Mouse (Mus musculus) heart, adult 18-20 months (tissue): ENCODE measurements around the gene Tldc2. TPM values are rescaled to one million over a fixed set of nuclear protein-coding genes. Genes with fewer than 3 reads are reported as not detected.

ENCODE experiments used
- DNase-seq, 2 experiments: peaks; one replicate each; pipeline ENCODE4 v3.0.0; 2021 to 2022; ENCODE audit warnings: mixed read lengths in 1 of 2
- long read RNA-seq, 2 experiments: library from polyadenylated mRNA; stranded (forward); transcript quantifications; one replicate each; pipeline ENCODE4 v2.0.0; 2021
- total RNA-seq, 2 experiments: library from RNA; stranded (reverse); gene quantifications; 2 replicates each; pipeline ENCODE4 v1.2.3; 2021

Tldc2 gene
- not detected for total RNA-seq
- long read RNA-seq, experiment 1 = 0 reads
- long read RNA-seq, experiment 2 = 0 reads

GRCm38 (mm10) chr2:157086796-157087195, at the start of gene Tldc2:
Tldc2 (plus strand) TSS chr2:157087055.
- no peak for DNase-seq

- DNase-seq = no peak
Measured at GRCm38 (mm10) chr2:157037303-157037702, 49.6 kb upstream of the Tldc2 start.

GRCm38 (mm10) chr2:157039900-157040648, 46.8 kb upstream of the Tldc2 start:
- peak in 1 of 2 experiments; percentile 52 for DNase-seq

GRCm38 (mm10) chr2:157040649-157041046, 46.2 kb upstream of the Tldc2 start:
- DNase-seq = no peak

GRCm38 (mm10) chr2:157041421-157041820, 45.4 kb upstream of the Tldc2 start:
- no peak for DNase-seq

- DNase-seq = no peak
Measured at GRCm38 (mm10) chr2:157043556-157043955, 43.3 kb upstream of the Tldc2 start.

GRCm38 (mm10) chr2:157043987-157044386, 42.9 kb upstream of the Tldc2 start:
- DNase-seq = no peak

- no peak for DNase-seq
Measured at GRCm38 (mm10) chr2:157045932-157046331, 40.9 kb upstream of the Tldc2 start.

- no peak for DNase-seq
Measured at GRCm38 (mm10) chr2:157046956-157047355, 39.9 kb upstream of the Tldc2 start.

- peak in 1 of 2 experiments; percentile 23 for DNase-seq
Measured at GRCm38 (mm10) chr2:157048395-157049181, 38.3 kb upstream of the Tldc2 start.

GRCm38 (mm10) chr2:157049831-157050243, 37.0 kb upstream of the Tldc2 start:
- no peak for DNase-seq

- no peak for DNase-seq
Measured at GRCm38 (mm10) chr2:157052448-157052847, 34.4 kb upstream of the Tldc2 start.

GRCm38 (mm10) chr2:157053124-157053523, 33.7 kb upstream of the Tldc2 start:
- no peak for DNase-seq

GRCm38 (mm10) chr2:157053787-157054186, 33.1 kb upstream of the Tldc2 start:
- DNase-seq = no peak

GRCm38 (mm10) chr2:157054297-157054696, 32.6 kb upstream of the Tldc2 start:
- peak in 1 of 2 experiments; percentile 26 for DNase-seq

- DNase-seq = peak; percentile 34 to 52
Measured at GRCm38 (mm10) chr2:157054816-157055215, 32.0 kb upstream of the Tldc2 start.

- no peak for DNase-seq
Measured at GRCm38 (mm10) chr2:157055721-157056120, 31.1 kb upstream of the Tldc2 start.

GRCm38 (mm10) chr2:157057186-157057585, 29.7 kb upstream of the Tldc2 start:
- DNase-seq = no peak

GRCm38 (mm10) chr2:157057758-157058157, 29.1 kb upstream of the Tldc2 start:
- DNase-seq = no peak

GRCm38 (mm10) chr2:157058342-157058998, 28.4 kb upstream of the Tldc2 start:
- peak; percentile 56 to 73 for DNase-seq

GRCm38 (mm10) chr2:157059166-157059565, 27.7 kb upstream of the Tldc2 start:
- DNase-seq = no peak

- DNase-seq = no peak
Measured at GRCm38 (mm10) chr2:157060037-157060436, 26.8 kb upstream of the Tldc2 start.
